Mouse (Mus musculus) heart, postnatal 0 days (tissue): Measurements from ENCODE around the gene Enpp3. TPM values are rescaled to one million over a fixed set of nuclear protein-coding genes. Genes with fewer than 3 reads are reported as not detected.

Experiments used
- ATAC-seq: fragments of 200-750 bp; cut with Nextera tagmentation; 2 replicates; pipeline ENCODE4 v1.8.0; 2017; ENCODE audit warnings: low read depth, moderate number of reproducible peaks, moderate library complexity; ENCODE audit not compliant: insufficient read depth
- DNase-seq: peaks from one replicate; pipeline ENCODE4 v3.0.0-alpha.2; 2016; ENCODE audit warnings: low spot score
- H3K27ac ChIP-seq: fragments of 300-500 bp; sonication (generic); 2 replicates; pipeline ENCODE4 v1.5.1; 2014; ENCODE audit warnings: low read depth, mild to moderate bottlenecking
- H3K27me3 ChIP-seq: fragments of 300-500 bp; sonication (generic); 2 replicates; pipeline ENCODE4 v1.6.1; 2014; ENCODE audit warnings: low read length, mixed read lengths; ENCODE audit not compliant: control insufficient read depth, insufficient read depth
- H3K36me3 ChIP-seq: fragments of 300-500 bp; sonication (generic); replicated peaks from 2 replicates; pipeline ENCODE4 v1.6.1; 2014; ENCODE audit warnings: low read length, mixed read lengths; ENCODE audit not compliant: control insufficient read depth, insufficient read depth
- H3K4me1 ChIP-seq: fragments of 300-500 bp; sonication (generic); 2 replicates; pipeline ENCODE4 v1.6.1; 2014; ENCODE audit warnings: antibody characterized with exemption; ENCODE audit not compliant: control insufficient read depth, insufficient read depth
- H3K4me2 ChIP-seq: fragments of 300-500 bp; sonication (generic); 2 replicates; pipeline ENCODE4 v1.6.1; 2014; ENCODE audit warnings: low read depth, mild to moderate bottlenecking, low read length, moderate library complexity
- H3K4me3 ChIP-seq: fragments of 300-500 bp; sonication (generic); 2 replicates; pipeline ENCODE4 v1.5.1; 2014; ENCODE audit warnings: low read depth, low read length
- H3K9ac ChIP-seq: fragments of 300-500 bp; sonication (generic); replicated peaks from 2 replicates; pipeline ENCODE4 v1.6.1; 2014; ENCODE audit warnings: low read depth, low read length, mixed read lengths
- H3K9me3 ChIP-seq: fragments of 300-500 bp; sonication (generic); replicated peaks from 2 replicates; pipeline ENCODE4 v1.6.1; 2016; ENCODE audit warnings: low read length; ENCODE audit not compliant: control insufficient read depth
- CTCF ChIP-seq: IDR thresholded peaks from 2 replicates; pipeline ENCODE4 v1.5.1; 2016; ENCODE audit warnings: antibody characterized with exemption, control low read depth, low read depth
- EP300 ChIP-seq: IDR thresholded peaks from 2 replicates; pipeline ENCODE4 v1.6.1; 2016; ENCODE audit warnings: antibody characterized with exemption, low read depth
- WGBS: fragments of 180-500 bp; shearing (Covaris S2); extraction: QIAGEN DNeasy Blood & Tissue Kit; methylation state at CpG from one replicate; pipeline ENCODE4 v1.1.7; 2014; 5-methylcytosine and 5-hydroxymethylcytosine counted together
- polyA plus RNA-seq: library from polyadenylated mRNA; unstranded; fragments of >200 nt; fragmentation: Nextera tagmentation; extraction: Ambion mirVana; gene quantifications from 2 replicates; pipeline ENCODE4 v1.2.1, GENCODE M21; 2015
- total RNA-seq: library from RNA; depleted of rRNA; stranded (reverse); fragments of >200 nt; gene quantifications from 2 replicates; pipeline ENCODE4 v1.2.3, GENCODE M21; 2014; ENCODE audit warnings: low replicate concordance

The Enpp3 gene
- total and polyA plus RNA-seq, 2 experiments from 2014 or later, result 2.3 to 4.7 TPM

GRCm38 (mm10) chr10:24769496-24769895, 73.1 kb downstream of the Enpp3 start:
- Histone ChIP-seq H3K4me2 (no peak overlapping the region), H3K36me3 (no peaks in the 10 kb centered on the region), H3K27me3 (no peaks in the 10 kb centered on the region), H3K9me3 (no peaks in the 10 kb centered on the region), H3K4me1 (no peaks in the 10 kb centered on the region), H3K4me3 (no peak overlapping the region), H3K9ac (no peak overlapping the region), H3K27ac (no peak overlapping the region)
- ATAC-seq (no peak), DNase-seq (no peak)
- 75% methylated on average over 7 of the region's 7 CpGs for WGBS
- no peak for TF ChIP-seq CTCF
- no peak for TF ChIP-seq EP300

GRCm38 (mm10) chr10:24767695-24768094, 74.9 kb downstream of the Enpp3 start:
- no peak for ATAC-seq
- no peak for DNase-seq
- H3K4me1 ChIP-seq, result no peaks in the 10 kb centered on the region
- H3K27me3 ChIP-seq, result no peaks in the 10 kb centered on the region
- no peaks in the 10 kb centered on the region for H3K9me3 ChIP-seq
- H3K36me3 ChIP-seq, result no peaks in the 10 kb centered on the region
- WGBS, result 67% methylated on average over 11 of the region's 11 CpGs
- H3K4me2 ChIP-seq, result no peak overlapping the region
- no peak overlapping the region for H3K4me3 ChIP-seq
- no peak overlapping the region for H3K9ac ChIP-seq
- no peak overlapping the region for H3K27ac ChIP-seq
- TF ChIP-seq CTCF, result no peak
- no peak for TF ChIP-seq EP300

- WGBS, result 67% methylated on average over 1 of the region's 1 CpGs
- TF ChIP-seq CTCF (no peak), EP300 (no peak)
- Histone ChIP-seq H3K9ac (no peak overlapping the region), H3K27ac (no peak overlapping the region), H3K4me2 (no peak overlapping the region), H3K4me3 (no peak overlapping the region), H3K27me3 (no peaks in the 10 kb centered on the region), H3K4me1 (no peaks in the 10 kb centered on the region), H3K9me3 (no peaks in the 10 kb centered on the region), H3K36me3 (no peaks in the 10 kb centered on the region)
- no peak for DNase-seq
- no peak for ATAC-seq
Observed at GRCm38 (mm10) chr10:24766061-24766460, 76.6 kb downstream of the Enpp3 start.

- WGBS, result 47% methylated on average over 6 of the region's 6 CpGs
- Histone ChIP-seq H3K27me3 (no peaks in the 10 kb centered on the region), H3K4me1 (no peaks in the 10 kb centered on the region), H3K4me3 (no peak overlapping the region), H3K4me2 (no peak overlapping the region), H3K9ac (no peak overlapping the region), H3K9me3 (no peaks in the 10 kb centered on the region), H3K36me3 (no peaks in the 10 kb centered on the region), H3K27ac (no peak overlapping the region)
- TF ChIP-seq CTCF, result no peak
- no peak for TF ChIP-seq EP300
- DNase-seq, result no peak
- no peak for ATAC-seq
Observed at GRCm38 (mm10) chr10:24765151-24765755, 77.4 kb downstream of the Enpp3 start.

DNA sequence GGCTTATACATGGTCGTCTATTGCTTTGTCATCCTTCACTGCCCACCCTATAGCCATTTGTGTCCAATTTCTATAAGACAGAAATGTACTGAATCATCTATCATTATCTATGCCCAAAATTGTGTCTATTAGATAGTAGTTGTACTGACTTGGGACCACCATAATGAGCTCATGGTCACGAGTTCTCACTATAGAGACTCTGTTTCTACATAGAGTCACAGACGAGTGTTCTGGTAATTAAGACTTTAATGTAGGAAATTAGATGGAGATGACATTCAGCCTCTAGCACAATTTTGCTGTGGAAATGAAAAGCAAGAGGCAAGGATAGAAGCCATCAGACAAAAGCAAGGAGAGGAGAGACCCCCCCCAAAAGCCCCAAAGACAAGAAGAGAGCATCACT, 78.0 kb downstream of the Enpp3 start:
- Histone ChIP-seq H3K27me3 (no peaks in the 10 kb centered on the region), H3K4me3 (no peak overlapping the region), H3K4me2 (no peak overlapping the region), H3K9me3 (no peaks in the 10 kb centered on the region), H3K9ac (no peak overlapping the region), H3K27ac (no peak overlapping the region), H3K36me3 (no peaks in the 10 kb centered on the region), H3K4me1 (no peaks in the 10 kb centered on the region)
- WGBS, result 75% methylated on average over 3 of the region's 3 CpGs
- TF ChIP-seq EP300, result no peak
- no peak for TF ChIP-seq CTCF
- no peak for DNase-seq
- no peak for ATAC-seq

- 90% methylated on average over 3 of the region's 3 CpGs for WGBS
- H3K4me2 ChIP-seq, result no peak overlapping the region
- no peaks in the 10 kb centered on the region for H3K4me1 ChIP-seq
- TF ChIP-seq CTCF (no peak), EP300 (no peak)
- no peak overlapping the region for H3K27ac ChIP-seq
- H3K4me3 ChIP-seq, result no peak overlapping the region
- no peak overlapping the region for H3K9ac ChIP-seq
- DNase-seq, result no peak
- no peaks in the 10 kb centered on the region for H3K9me3 ChIP-seq
- no peaks in the 10 kb centered on the region for H3K36me3 ChIP-seq
- no peaks in the 10 kb centered on the region for H3K27me3 ChIP-seq
- no peak for ATAC-seq
Observed at GRCm38 (mm10) chr10:24763257-24763656, 79.4 kb downstream of the Enpp3 start.
